Mouse (Mus musculus): Measurements from ENCODE around the gene Kank1. TPM values are rescaled to one million over a fixed set of nuclear protein-coding genes. Genes with fewer than 3 reads are reported as not detected.

Gene Kank1
- polyA plus RNA-seq, 1 experiment = not detected

GRCm38 (mm10) chr19:25392135-25392534 lies 155.4 kb downstream of the Kank1 start:
- TF ChIP-seq POLR2A (IDR thresholded peaks at IDR 0.05; ENCODE audit: borderline replicate concordance, low read depth, low read length) = no peak
- TF ChIP-seq CTCF (IDR thresholded peaks at IDR 0.05; ENCODE audit: low read depth, low read length) = no peak
- Histone ChIP-seq H3K4me1 (ENCODE audit: control insufficient read depth, insufficient read depth, low read length) (no peaks in the 10 kb centered on the region), H3K27ac (ENCODE audit: insufficient read depth, low read depth, low read length) (no peak overlapping the region), H3K4me3 (ENCODE audit: insufficient read depth, low read length) (no peak overlapping the region)

DNA sequence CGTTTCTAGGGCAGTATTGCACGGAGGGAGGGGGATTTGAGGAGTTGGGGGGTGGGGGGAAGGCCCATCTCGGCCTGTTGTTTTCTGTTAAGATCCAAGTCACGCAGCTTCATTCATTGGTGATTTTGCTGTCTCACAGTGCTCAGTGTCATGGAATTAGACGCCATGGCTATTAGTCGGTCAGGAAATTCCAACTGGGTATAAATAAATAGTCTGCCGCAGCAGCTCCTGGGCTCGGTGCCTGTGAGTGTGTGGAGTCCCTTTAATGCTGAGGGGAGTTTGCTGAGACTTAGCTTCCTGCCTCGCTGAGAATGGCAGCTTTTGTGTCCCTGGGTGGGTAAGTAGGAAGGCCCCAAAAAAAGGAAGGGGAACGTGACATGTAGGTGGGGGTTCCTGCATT lies 158.3 kb downstream of the Kank1 start:
- TF ChIP-seq POLR2A (IDR thresholded peaks at IDR 0.05; ENCODE audit: borderline replicate concordance, low read depth, low read length) (no peak), CTCF (IDR thresholded peaks at IDR 0.05; ENCODE audit: low read depth, low read length) (no peak)
- Histone ChIP-seq H3K4me1 (ENCODE audit: control insufficient read depth, insufficient read depth, low read length) (no peaks in the 10 kb centered on the region), H3K4me3 (ENCODE audit: insufficient read depth, low read length) (no peak overlapping the region), H3K27ac (ENCODE audit: insufficient read depth, low read depth, low read length) (no peak overlapping the region)

DNA sequence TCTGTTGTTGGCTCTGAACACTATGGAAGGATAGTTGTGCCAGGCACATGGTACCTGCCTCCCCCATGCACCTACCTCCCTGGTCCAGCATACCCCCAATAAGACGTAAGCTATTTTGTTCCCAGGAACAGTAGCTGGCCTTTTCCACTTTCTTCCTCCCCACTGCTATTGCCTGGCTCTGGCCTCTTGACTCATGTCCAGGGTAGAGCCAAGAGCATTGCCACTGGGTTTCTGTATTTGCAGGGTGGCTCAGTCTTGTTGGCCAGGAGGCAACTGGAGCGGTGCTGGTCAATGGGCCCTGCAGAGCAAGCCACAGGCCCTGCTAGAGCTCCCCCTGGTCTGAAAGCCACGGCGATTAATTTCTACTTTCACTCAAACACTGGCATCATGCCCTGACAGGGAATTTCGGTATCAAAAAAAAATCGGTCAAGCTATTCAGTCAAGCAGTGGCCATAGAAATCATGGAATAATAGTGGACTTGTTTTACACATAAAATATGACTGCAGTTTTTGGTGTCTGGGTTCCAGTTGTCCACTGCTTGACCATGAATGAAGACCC lies 160.0 kb downstream of the Kank1 start:
- Histone ChIP-seq H3K4me1 (ENCODE audit: control insufficient read depth, insufficient read depth, low read length) (no peaks in the 10 kb centered on the region), H3K27ac (ENCODE audit: insufficient read depth, low read depth, low read length) (no peak overlapping the region), H3K4me3 (ENCODE audit: insufficient read depth, low read length) (no peak overlapping the region)
- TF ChIP-seq POLR2A (IDR thresholded peaks at IDR 0.05; ENCODE audit: borderline replicate concordance, low read depth, low read length) = no peak

DNA sequence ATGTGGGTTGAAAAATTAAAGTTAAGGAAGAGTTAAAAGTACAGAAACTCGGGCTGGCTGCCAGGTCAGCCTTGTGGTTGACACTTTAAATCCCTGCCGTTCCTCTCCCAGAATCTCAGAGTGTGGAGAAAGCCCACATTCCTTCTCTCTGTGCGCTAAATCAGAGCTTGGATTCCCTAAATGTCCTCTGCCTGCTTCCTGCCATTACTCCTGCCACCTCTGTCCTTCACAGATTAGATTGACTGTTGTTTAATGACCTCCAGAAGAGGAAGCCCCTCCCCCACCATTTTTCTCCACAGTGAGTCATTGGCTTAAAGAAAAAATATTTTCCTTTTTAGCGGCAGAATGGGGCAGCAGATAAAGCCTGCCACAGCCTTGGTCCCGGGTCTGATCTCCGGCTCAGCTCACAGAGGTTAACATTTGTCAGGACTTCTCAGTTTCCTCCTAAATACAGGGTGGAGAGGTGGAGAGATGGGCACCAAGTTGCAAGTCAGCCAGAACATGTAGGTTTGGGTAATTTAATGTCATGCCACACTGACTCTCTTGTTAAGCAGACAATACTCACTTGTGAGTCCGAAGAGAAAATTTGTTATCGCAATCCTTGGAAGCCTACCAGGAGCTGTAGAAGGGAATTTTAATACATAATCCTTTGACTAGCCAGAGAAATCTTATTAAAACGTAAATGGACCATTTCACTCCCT lies 162.9 kb downstream of the Kank1 start:
- no peak overlapping the region for H3K4me3 ChIP-seq (ENCODE audit: insufficient read depth, low read length)
- H3K27ac ChIP-seq (ENCODE audit: insufficient read depth, low read depth, low read length) = no peak overlapping the region
- TF ChIP-seq CTCF (IDR thresholded peaks at IDR 0.05; ENCODE audit: low read depth, low read length) (no peak), POLR2A (IDR thresholded peaks at IDR 0.05; ENCODE audit: borderline replicate concordance, low read depth, low read length) (no peak)
- no peaks in the 10 kb centered on the region for H3K4me1 ChIP-seq (ENCODE audit: control insufficient read depth, insufficient read depth, low read length)

DNA sequence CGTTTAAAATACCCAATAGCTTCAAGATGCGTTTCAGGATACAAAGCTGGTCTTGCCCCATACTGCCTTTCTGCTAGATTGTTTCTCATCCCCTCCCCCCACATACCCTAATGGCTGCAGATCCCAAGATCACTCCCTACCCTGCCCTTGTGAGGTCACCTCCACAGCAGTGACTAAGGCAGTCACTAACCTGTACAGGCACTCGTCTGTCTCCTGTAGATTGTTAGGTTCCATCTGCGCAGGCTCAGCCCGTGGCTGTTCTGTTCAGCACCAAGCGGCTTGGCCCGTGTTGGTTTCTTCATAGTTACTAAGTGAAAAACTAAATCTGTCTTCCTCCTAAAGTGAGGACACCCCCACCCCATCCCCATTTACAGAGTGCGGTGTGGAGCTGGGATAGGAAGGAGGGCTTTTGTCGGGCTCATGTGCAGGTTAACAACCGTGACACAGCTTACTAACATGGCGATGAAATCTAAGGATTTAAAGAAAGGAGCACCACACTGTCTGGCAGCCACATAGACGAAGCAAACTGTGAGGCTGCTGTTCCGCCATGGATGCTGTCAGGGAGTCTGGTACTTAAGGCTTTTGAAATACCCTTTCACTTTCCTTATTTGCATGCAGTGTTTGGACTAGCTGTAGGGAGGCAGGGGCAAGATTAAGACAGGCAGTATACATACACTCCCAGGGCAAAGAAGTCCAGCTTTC lies 163.6 kb downstream of the Kank1 start:
- H3K4me1 ChIP-seq (ENCODE audit: control insufficient read depth, insufficient read depth, low read length) = no peaks in the 10 kb centered on the region
- TF ChIP-seq POLR2A (IDR thresholded peaks at IDR 0.05; ENCODE audit: borderline replicate concordance, low read depth, low read length) = no peak
- no peak for TF ChIP-seq CTCF (IDR thresholded peaks at IDR 0.05; ENCODE audit: low read depth, low read length)
- H3K27ac ChIP-seq (ENCODE audit: insufficient read depth, low read depth, low read length) = no peak overlapping the region
- no peak overlapping the region for H3K4me3 ChIP-seq (ENCODE audit: insufficient read depth, low read length)

GRCm38 (mm10) chr19:25401521-25401920 lies 164.7 kb downstream of the Kank1 start:
- no peak for TF ChIP-seq POLR2A (IDR thresholded peaks at IDR 0.05; ENCODE audit: borderline replicate concordance, low read depth, low read length)
- no peak for TF ChIP-seq CTCF (IDR thresholded peaks at IDR 0.05; ENCODE audit: low read depth, low read length)
- no peak overlapping the region for H3K4me3 ChIP-seq (ENCODE audit: insufficient read depth, low read length)
- no peak overlapping the region for H3K27ac ChIP-seq (ENCODE audit: insufficient read depth, low read depth, low read length)
- no peaks in the 10 kb centered on the region for H3K4me1 ChIP-seq (ENCODE audit: control insufficient read depth, insufficient read depth, low read length)

- no peak overlapping the region for H3K27ac ChIP-seq (ENCODE audit: insufficient read depth, low read depth, low read length)
- no peak overlapping the region for H3K4me3 ChIP-seq (ENCODE audit: insufficient read depth, low read length)
- H3K4me1 ChIP-seq (ENCODE audit: control insufficient read depth, insufficient read depth, low read length) = no peaks in the 10 kb centered on the region
- no peak for TF ChIP-seq POLR2A (IDR thresholded peaks at IDR 0.05; ENCODE audit: borderline replicate concordance, low read depth, low read length)
- TF ChIP-seq CTCF (IDR thresholded peaks at IDR 0.05; ENCODE audit: low read depth, low read length) = no peak
Observed at GRCm38 (mm10) chr19:25404163-25404562, 167.4 kb downstream of the Kank1 start.

- H3K4me1 ChIP-seq (ENCODE audit: control insufficient read depth, insufficient read depth, low read length) = no peaks in the 10 kb centered on the region
- TF ChIP-seq CTCF (IDR thresholded peaks at IDR 0.05; ENCODE audit: low read depth, low read length) (no peak), POLR2A (IDR thresholded peaks at IDR 0.05; ENCODE audit: borderline replicate concordance, low read depth, low read length) (no peak)
- H3K27ac ChIP-seq (ENCODE audit: insufficient read depth, low read depth, low read length) = no peak overlapping the region
- no peak overlapping the region for H3K4me3 ChIP-seq (ENCODE audit: insufficient read depth, low read length)
Observed at GRCm38 (mm10) chr19:25405987-25406386, 169.2 kb downstream of the Kank1 start.

- Histone ChIP-seq H3K27ac (ENCODE audit: insufficient read depth, low read depth, low read length) (no peak overlapping the region), H3K4me1 (ENCODE audit: control insufficient read depth, insufficient read depth, low read length) (no peaks in the 10 kb centered on the region), H3K4me3 (ENCODE audit: insufficient read depth, low read length) (no peak overlapping the region)
- TF ChIP-seq CTCF (IDR thresholded peaks at IDR 0.05; ENCODE audit: low read depth, low read length) = no peak
- no peak for TF ChIP-seq POLR2A (IDR thresholded peaks at IDR 0.05; ENCODE audit: borderline replicate concordance, low read depth, low read length)
Observed at GRCm38 (mm10) chr19:25406481-25407184, 169.9 kb downstream of the Kank1 start.

Measured in bone marrow macrophage, adult 2 months (primary cell).